Mouse (Mus musculus) embryonic fibroblast, embryonic 13.5 days (primary cell): ENCODE measurements at regions not wholly inside any gene's neighbourhood (a gene's known extent, or its start where the extent isn't known, plus 50 kb on each side); places are given as distances from the start of the nearest gene placed in this dataset.

Source experiments
- H3K27ac ChIP-seq: 2 replicates; pipeline ENCODE4 v1.5.1; 2012; ENCODE audit warnings: low read length, control low read depth, inconsistent platforms; ENCODE audit not compliant: insufficient read depth
- H3K4me1 ChIP-seq: 2 replicates; pipeline ENCODE4 v1.6.1; 2011; ENCODE audit warnings: low read length; ENCODE audit not compliant: control insufficient read depth, insufficient read depth
- H3K4me3 ChIP-seq: 2 replicates; pipeline ENCODE4 v1.5.1; 2011; ENCODE audit warnings: mild to moderate bottlenecking, control low read depth, low read length; ENCODE audit not compliant: insufficient read depth
- CTCF ChIP-seq: IDR thresholded peaks from 2 replicates; pipeline ENCODE4 v1.5.1; 2011; ENCODE audit warnings: mild to moderate bottlenecking, control low read depth, low read length, moderate library complexity, borderline replicate concordance; ENCODE audit not compliant: insufficient read depth
- POLR2A ChIP-seq: IDR thresholded peaks from 2 replicates; pipeline ENCODE4 v1.6.1; 2011; ENCODE audit warnings: low read depth, mild to moderate bottlenecking, control low read depth, low read length, moderate library complexity

- Histone ChIP-seq H3K4me1 (no peaks in the 10 kb centered on the region), H3K4me3 (no peak overlapping the region), H3K27ac (no peak overlapping the region)
- TF ChIP-seq POLR2A = no peak
- no peak for TF ChIP-seq CTCF
Observed at GRCm38 (mm10) chr2:57504678-57505077, 267.2 kb downstream of the Gpd2 start.

GRCm38 (mm10) chr2:57522465-57522864 lies 285.0 kb downstream of the Gpd2 start:
- H3K27ac ChIP-seq = no peak overlapping the region
- no peaks in the 10 kb centered on the region for H3K4me1 ChIP-seq
- no peak overlapping the region for H3K4me3 ChIP-seq
- TF ChIP-seq POLR2A = no peak
- no peak for TF ChIP-seq CTCF

GRCm38 (mm10) chr2:57522983-57523382 lies 285.5 kb downstream of the Gpd2 start:
- Histone ChIP-seq H3K4me3 (no peak overlapping the region), H3K4me1 (no peaks in the 10 kb centered on the region), H3K27ac (no peak overlapping the region)
- TF ChIP-seq POLR2A (no peak), CTCF (no peak)

GRCm38 (mm10) chr2:57527966-57528365 lies 290.5 kb downstream of the Gpd2 start:
- TF ChIP-seq POLR2A (no peak), CTCF (no peak)
- no peak overlapping the region for H3K4me3 ChIP-seq

GRCm38 (mm10) chr2:57539842-57540241 lies 302.4 kb downstream of the Gpd2 start:
- Histone ChIP-seq H3K27ac (no peak overlapping the region), H3K4me1 (no peaks in the 10 kb centered on the region), H3K4me3 (no peak overlapping the region)
- TF ChIP-seq CTCF (no peak), POLR2A (no peak)

More at GRCm38 (mm10) chr2:57527966-57528365, 290.5 kb downstream of the Gpd2 start:
- H3K4me1 ChIP-seq = no peaks in the 10 kb centered on the region
- H3K27ac ChIP-seq = no peak overlapping the region

- no peaks in the 10 kb centered on the region for H3K4me1 ChIP-seq
- H3K4me3 ChIP-seq = no peak overlapping the region
- no peak overlapping the region for H3K27ac ChIP-seq
- TF ChIP-seq CTCF (no peak), POLR2A (no peak)
Observed at GRCm38 (mm10) chr2:57565258-57565657, 327.8 kb downstream of the Gpd2 start.

- no peak overlapping the region for H3K4me3 ChIP-seq
- H3K4me1 ChIP-seq = no peaks in the 10 kb centered on the region
- TF ChIP-seq CTCF (no peak), POLR2A (no peak)
- H3K27ac ChIP-seq = no peak overlapping the region
Observed at GRCm38 (mm10) chr2:57566103-57566502, 328.7 kb downstream of the Gpd2 start.

GRCm38 (mm10) chr2:57567183-57567582 lies 329.7 kb downstream of the Gpd2 start:
- Histone ChIP-seq H3K4me1 (no peaks in the 10 kb centered on the region), H3K4me3 (no peak overlapping the region), H3K27ac (no peak overlapping the region)
- no peak for TF ChIP-seq POLR2A
- TF ChIP-seq CTCF = no peak

- H3K27ac ChIP-seq = no peak overlapping the region
- H3K4me1 ChIP-seq = no peaks in the 10 kb centered on the region
- H3K4me3 ChIP-seq = no peak overlapping the region
- TF ChIP-seq CTCF (no peak), POLR2A (no peak)
Observed at GRCm38 (mm10) chr2:57587065-57587464, 349.6 kb downstream of the Gpd2 start.

GRCm38 (mm10) chr2:57593558-57593957 lies 356.1 kb downstream of the Gpd2 start:
- H3K4me1 ChIP-seq = no peaks in the 10 kb centered on the region
- TF ChIP-seq CTCF = no peak
- TF ChIP-seq POLR2A = no peak
- H3K27ac ChIP-seq = no peak overlapping the region
- H3K4me3 ChIP-seq = no peak overlapping the region

GRCm38 (mm10) chr2:57597694-57598358 lies 360.4 kb downstream of the Gpd2 start:
- H3K27ac ChIP-seq = no peak overlapping the region
- H3K4me3 ChIP-seq = no peak overlapping the region
- no peaks in the 10 kb centered on the region for H3K4me1 ChIP-seq
- TF ChIP-seq CTCF (no peak), POLR2A (no peak)
